Mouse (Mus musculus): Measurements from ENCODE around the gene E030018B13Rik.

DNA sequence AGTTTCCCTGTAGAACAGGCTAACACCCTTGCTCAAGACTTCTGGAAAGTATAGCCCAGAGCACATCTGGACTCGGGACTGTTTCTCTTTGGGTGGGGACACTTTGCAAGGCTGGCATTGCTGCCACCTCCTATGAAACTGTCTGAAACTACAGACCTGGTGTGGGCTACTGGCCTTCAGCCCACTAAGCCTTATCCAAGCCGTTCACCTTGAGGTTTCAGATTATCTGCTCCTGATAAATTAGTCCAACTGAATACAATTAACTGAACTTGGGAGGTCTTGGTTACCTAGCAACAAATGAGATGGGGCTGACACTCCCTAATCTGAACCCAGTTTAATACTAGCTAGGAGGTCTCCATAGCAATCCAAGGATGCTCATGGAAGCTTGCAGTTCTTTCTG, 5.9 kb downstream of the E030018B13Rik start:
- no peak for TF ChIP-seq GATA1 (IDR thresholded peaks at IDR 0.05; ENCODE audit: borderline replicate concordance, low read length)
- no peak for TF ChIP-seq FLI1 (IDR thresholded peaks at IDR 0.05; ENCODE audit: low read length)

Measured in megakaryocyte, embryonic 14.5 days (primary cell).